Mouse (Mus musculus) heart, adult 2 months (tissue): ENCODE results near the gene Clec16a.

ENCODE experiments used
- CTCF ChIP-seq: fragments of 200-600 bp; IDR thresholded peaks from 2 replicates; pipeline ENCODE4 v1.8.1; 2022; ENCODE audit warnings: antibody characterized with exemption, mild to moderate bottlenecking, moderate library complexity
- EP300 ChIP-seq: fragments of 200-500 bp; IDR thresholded peaks from 2 replicates; pipeline ENCODE4 v1.6.1; 2011; ENCODE audit warnings: low read depth, low read length, control low read depth; ENCODE audit not compliant: insufficient read depth
- POLR2A ChIP-seq: fragments of 200-500 bp; IDR thresholded peaks from 2 replicates; pipeline ENCODE4 v1.6.1; 2011; ENCODE audit warnings: mild to moderate bottlenecking, low read depth, low read length, control low read depth; ENCODE audit not compliant: insufficient read depth

DNA sequence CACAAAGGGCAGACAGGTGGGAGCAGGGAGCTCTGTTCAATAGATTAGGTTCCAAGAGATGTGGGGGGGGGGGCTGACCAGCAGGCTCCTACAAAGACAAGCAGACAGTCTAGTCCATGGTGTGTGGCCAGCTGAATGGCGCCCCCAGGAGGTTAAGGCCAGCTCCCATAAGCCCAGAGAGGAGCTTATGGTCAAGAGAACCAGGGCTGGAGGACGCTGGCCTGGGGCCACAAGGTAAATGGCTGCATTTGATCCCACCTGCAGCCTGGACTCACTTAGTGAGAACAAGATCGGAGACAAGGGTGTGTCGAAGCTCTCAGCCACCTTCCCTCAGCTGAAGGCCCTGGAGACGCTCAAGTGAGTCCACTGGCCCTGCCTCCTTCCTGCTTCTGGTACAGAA, 27.1 kb upstream of the Clec16a start:
- TF ChIP-seq CTCF, result no peak
- no peak for TF ChIP-seq POLR2A
- TF ChIP-seq EP300, result no peak
